Mouse (Mus musculus): ENCODE measurements around the gene Prmt1. TPM values are rescaled to one million over a fixed set of nuclear protein-coding genes. Genes with fewer than 3 reads are reported as not detected.

The Prmt1 gene
- polyA plus RNA-seq, 1 experiment from 2014 or later: 315 TPM

DNA sequence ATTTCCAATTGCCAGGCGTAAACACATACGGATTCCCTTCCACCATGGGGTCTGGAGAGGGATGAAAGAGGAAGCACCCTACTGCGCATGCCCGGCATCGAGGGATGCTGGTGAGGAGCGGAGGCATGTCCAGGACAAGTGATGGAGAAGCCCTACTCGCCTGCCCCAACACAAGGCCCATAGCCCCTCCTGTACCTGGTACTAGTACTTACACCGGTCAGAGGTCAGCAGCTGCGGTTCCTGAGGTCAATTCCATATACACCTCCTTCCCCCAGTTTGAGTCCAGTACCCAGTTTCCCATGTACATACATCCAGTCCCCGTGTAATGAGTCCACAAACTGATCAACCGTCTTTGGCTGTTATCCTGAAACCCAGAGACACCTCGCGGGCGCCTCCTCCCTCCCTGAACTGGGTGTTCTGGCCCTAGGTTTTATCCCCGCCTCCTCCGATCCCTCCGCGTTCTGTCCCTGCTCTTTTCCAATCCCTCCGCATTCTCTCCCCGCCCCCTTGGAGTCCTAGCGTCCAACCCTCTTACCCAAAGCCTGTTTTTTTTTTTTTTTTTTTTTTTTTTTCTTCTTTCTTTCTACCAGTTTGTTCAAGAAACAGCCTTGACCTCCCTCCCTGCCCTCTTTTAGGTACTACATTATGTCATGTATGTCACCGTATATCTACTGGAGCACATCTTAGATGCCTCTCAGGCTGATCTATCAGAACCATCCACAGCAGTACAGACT lies 11.8 kb downstream of the Prmt1 start, which contains the start of gene Cpt1c:
Cpt1c (minus strand) TSS at position 469 of the 734 bp plus-strand sequence.
- 0 out of 2 replicates have a peak, but pooled peaks have one; percentile 10 for ATAC-seq (replicated peaks; ENCODE audit: insufficient number of reproducible peaks, insufficient read depth, low FRiP score, low read depth)
- 3% methylated on average over 22 of the region's 22 CpGs for WGBS
- Histone ChIP-seq H3K36me3 (peaks cover 36% of the 10 kb centered on the region), H3K4me3 (peak within 1 kb of the TSS; percentile 54), H3K4me1 (replicated peaks) (peaks cover 20% of the 10 kb centered on the region), H3K27ac (peak within 1 kb of the TSS; percentile 57), H3K9me3 (replicated peaks) (no peaks in the 10 kb centered on the region), H3K27me3 (no peaks in the 10 kb centered on the region), H3K9ac (peak within 1 kb of the TSS; percentile 43), H3K4me2 (peak within 1 kb of the TSS; percentile 71)

GRCm38 (mm10) chr7:44973415-44974130 lies 12.8 kb downstream of the Prmt1 start:
- H3K4me1 ChIP-seq (replicated peaks): peaks cover 20% of the 10 kb centered on the region
- WGBS: 44% methylated on average over 14 of the region's 14 CpGs
- H3K9ac ChIP-seq: no peak overlapping the region; the same call in 1 of the 2 replicates
- ATAC-seq (replicated peaks; ENCODE audit: insufficient number of reproducible peaks, insufficient read depth, low FRiP score, low read depth): no peak
- peak overlapping the region; percentile 54 for H3K4me3 ChIP-seq
- peak overlapping the region; percentile 24 for H3K27ac ChIP-seq
- H3K27me3 ChIP-seq: no peaks in the 10 kb centered on the region
- no peaks in the 10 kb centered on the region for H3K9me3 ChIP-seq (replicated peaks)
- H3K36me3 ChIP-seq: peaks cover 27% of the 10 kb centered on the region
- H3K4me2 ChIP-seq: peak overlapping the region; percentile 71

GRCm38 (mm10) chr7:44971142-44971541 lies 15.2 kb downstream of the Prmt1 start:
- peak overlapping the region; percentile 56 for H3K4me3 ChIP-seq
- no peak overlapping the region for H3K9ac ChIP-seq
- H3K27ac ChIP-seq: no peak overlapping the region
- no peak for ATAC-seq (replicated peaks; ENCODE audit: insufficient number of reproducible peaks, insufficient read depth, low FRiP score, low read depth)
- no peaks in the 10 kb centered on the region for H3K9me3 ChIP-seq (replicated peaks)
- no peaks in the 10 kb centered on the region for H3K27me3 ChIP-seq
- peaks cover 4% of the 10 kb centered on the region for H3K36me3 ChIP-seq
- H3K4me2 ChIP-seq: peak overlapping the region; percentile 93
- H3K4me1 ChIP-seq (replicated peaks): peaks cover 20% of the 10 kb centered on the region
- 72% methylated on average over 7 of the region's 7 CpGs for WGBS

DNA sequence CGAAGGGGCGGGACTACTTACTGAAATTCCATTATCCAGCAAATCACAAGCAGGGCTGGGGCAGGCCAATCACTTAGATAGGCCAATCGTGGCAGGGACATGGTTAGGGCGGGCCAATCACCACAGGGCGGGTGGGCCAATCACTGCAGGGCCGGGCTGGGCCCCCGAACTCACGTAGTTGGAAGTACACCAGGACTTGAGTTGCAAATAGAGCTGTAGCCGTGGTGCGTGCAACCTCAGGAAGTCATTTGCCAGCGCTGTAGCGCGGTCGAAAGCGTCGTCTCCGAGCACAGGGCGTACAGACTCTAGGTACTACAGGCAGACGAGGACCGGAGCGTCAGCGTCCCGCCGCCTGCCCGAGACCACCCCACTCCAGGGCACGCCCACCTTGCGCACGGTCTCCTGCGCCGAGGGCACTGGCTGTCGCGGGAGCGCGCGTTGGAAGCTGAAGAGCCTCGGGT lies 16.1 kb downstream of the Prmt1 start:
- Histone ChIP-seq H3K4me3 (peak overlapping the region; percentile 56), H3K9ac (peak overlapping the region; percentile 65), H3K27ac (peak overlapping the region; percentile 76), H3K9me3 (replicated peaks) (no peaks in the 10 kb centered on the region), H3K4me2 (peak overlapping the region; percentile 93), H3K27me3 (no peaks in the 10 kb centered on the region), H3K4me1 (replicated peaks) (peaks cover 20% of the 10 kb centered on the region), H3K36me3 (no peaks in the 10 kb centered on the region)
- peak; percentile 96 for ATAC-seq (replicated peaks; ENCODE audit: insufficient number of reproducible peaks, insufficient read depth, low FRiP score, low read depth)
- under 1% methylated on average over 36 of the region's 36 CpGs for WGBS

DNA sequence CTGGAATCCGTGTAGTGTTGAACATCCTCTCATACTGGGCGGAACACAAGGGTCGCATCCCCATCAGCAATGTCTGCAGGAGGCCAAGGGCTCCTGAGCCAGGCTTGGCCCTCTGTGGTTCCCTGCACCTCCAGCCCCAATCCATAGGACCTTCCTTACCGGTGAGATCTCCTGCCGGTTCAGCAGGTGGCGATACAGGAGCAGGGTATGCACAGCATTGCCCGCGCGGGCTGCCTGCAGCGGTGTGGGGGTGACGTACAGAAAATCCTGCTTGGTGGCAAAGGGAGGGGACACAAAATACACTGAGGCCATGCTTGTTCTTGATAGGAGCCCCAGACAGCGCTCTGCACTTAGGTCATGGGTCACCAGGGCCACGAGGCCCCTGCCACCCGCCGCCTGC lies 19.7 kb downstream of the Prmt1 start:
- Histone ChIP-seq H3K27ac (no peak overlapping the region), H3K4me3 (no peak overlapping the region), H3K9ac (no peak overlapping the region), H3K4me1 (replicated peaks) (peaks cover 9% of the 10 kb centered on the region), H3K36me3 (no peaks in the 10 kb centered on the region), H3K27me3 (no peaks in the 10 kb centered on the region), H3K4me2 (no peak overlapping the region), H3K9me3 (replicated peaks) (no peaks in the 10 kb centered on the region)
- 63% methylated on average over 15 of the region's 15 CpGs for WGBS
- no peak for ATAC-seq (replicated peaks; ENCODE audit: insufficient number of reproducible peaks, insufficient read depth, low FRiP score, low read depth)

- Histone ChIP-seq H3K36me3 (no peaks in the 10 kb centered on the region), H3K4me1 (replicated peaks) (peaks cover 7% of the 10 kb centered on the region), H3K9ac (no peak overlapping the region), H3K9me3 (replicated peaks) (no peaks in the 10 kb centered on the region), H3K4me2 (no peak overlapping the region), H3K4me3 (no peak overlapping the region), H3K27me3 (no peaks in the 10 kb centered on the region), H3K27ac (no peak overlapping the region)
- WGBS: 71% methylated on average over 7 of the region's 7 CpGs
- no peak for ATAC-seq (replicated peaks; ENCODE audit: insufficient number of reproducible peaks, insufficient read depth, low FRiP score, low read depth)
Observed at GRCm38 (mm10) chr7:44965975-44966374, 20.4 kb downstream of the Prmt1 start.

GRCm38 (mm10) chr7:44964990-44965389 lies 21.4 kb downstream of the Prmt1 start:
- WGBS: 91% methylated on average over 13 of the region's 13 CpGs
- ATAC-seq (replicated peaks; ENCODE audit: insufficient number of reproducible peaks, insufficient read depth, low FRiP score, low read depth): no peak
- no peaks in the 10 kb centered on the region for H3K36me3 ChIP-seq

GRCm38 (mm10) chr7:44962831-44963230 lies 23.5 kb downstream of the Prmt1 start:
- H3K9ac ChIP-seq: no peak overlapping the region
- no peaks in the 10 kb centered on the region for H3K27me3 ChIP-seq
- H3K4me2 ChIP-seq: no peak overlapping the region
- H3K27ac ChIP-seq: no peak overlapping the region
- 86% methylated on average over 5 of the region's 5 CpGs for WGBS
- H3K9me3 ChIP-seq (replicated peaks): no peaks in the 10 kb centered on the region
- no peak overlapping the region for H3K4me3 ChIP-seq
- ATAC-seq (replicated peaks; ENCODE audit: insufficient number of reproducible peaks, insufficient read depth, low FRiP score, low read depth): no peak
- no peaks in the 10 kb centered on the region for H3K36me3 ChIP-seq
- H3K4me1 ChIP-seq (replicated peaks): no peaks in the 10 kb centered on the region

More at GRCm38 (mm10) chr7:44964990-44965389, 21.4 kb downstream of the Prmt1 start:
- Histone ChIP-seq H3K9ac (no peak overlapping the region), H3K4me3 (no peak overlapping the region), H3K27me3 (no peaks in the 10 kb centered on the region), H3K9me3 (replicated peaks) (no peaks in the 10 kb centered on the region), H3K4me2 (no peak overlapping the region), H3K4me1 (replicated peaks) (peaks cover 4% of the 10 kb centered on the region), H3K27ac (no peak overlapping the region)

DNA sequence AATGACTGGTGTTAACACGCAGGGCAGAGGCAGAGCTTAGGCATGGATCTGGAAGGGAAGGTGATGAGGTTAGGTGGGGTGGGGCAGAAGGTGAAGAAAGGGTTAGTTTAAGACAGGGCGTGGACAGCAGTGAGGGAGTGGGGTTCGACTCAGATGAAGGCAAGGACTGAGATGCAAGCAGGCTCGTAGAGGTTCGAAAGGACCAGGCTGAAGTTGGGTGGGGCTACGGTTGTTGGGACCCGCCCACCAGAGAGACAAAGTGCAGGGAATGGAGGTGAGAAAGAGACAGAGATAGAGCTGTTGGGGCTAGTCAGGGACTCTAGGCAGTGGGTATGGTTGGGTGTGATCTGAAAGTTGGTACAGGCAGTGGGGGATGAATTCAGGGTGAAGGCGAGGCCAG lies 24.0 kb downstream of the Prmt1 start:
- Histone ChIP-seq H3K4me1 (replicated peaks) (no peaks in the 10 kb centered on the region), H3K36me3 (no peaks in the 10 kb centered on the region), H3K4me3 (no peak overlapping the region), H3K27me3 (no peaks in the 10 kb centered on the region), H3K9me3 (replicated peaks) (no peaks in the 10 kb centered on the region), H3K27ac (no peak overlapping the region), H3K9ac (no peak overlapping the region), H3K4me2 (no peak overlapping the region)
- 68% methylated on average over 8 of the region's 8 CpGs for WGBS
- no peak for ATAC-seq (replicated peaks; ENCODE audit: insufficient number of reproducible peaks, insufficient read depth, low FRiP score, low read depth)

GRCm38 (mm10) chr7:44960512-44960910 lies 25.9 kb downstream of the Prmt1 start:
- WGBS: 83% methylated on average over 13 of the region's 13 CpGs
- no peak overlapping the region for H3K9ac ChIP-seq
- H3K36me3 ChIP-seq: no peaks in the 10 kb centered on the region
- H3K4me3 ChIP-seq: no peak overlapping the region
- H3K9me3 ChIP-seq (replicated peaks): no peaks in the 10 kb centered on the region
- H3K27ac ChIP-seq: no peak overlapping the region
- no peaks in the 10 kb centered on the region for H3K4me1 ChIP-seq (replicated peaks)
- H3K4me2 ChIP-seq: no peak overlapping the region
- no peak for ATAC-seq (replicated peaks; ENCODE audit: insufficient number of reproducible peaks, insufficient read depth, low FRiP score, low read depth)
- H3K27me3 ChIP-seq: no peaks in the 10 kb centered on the region

DNA sequence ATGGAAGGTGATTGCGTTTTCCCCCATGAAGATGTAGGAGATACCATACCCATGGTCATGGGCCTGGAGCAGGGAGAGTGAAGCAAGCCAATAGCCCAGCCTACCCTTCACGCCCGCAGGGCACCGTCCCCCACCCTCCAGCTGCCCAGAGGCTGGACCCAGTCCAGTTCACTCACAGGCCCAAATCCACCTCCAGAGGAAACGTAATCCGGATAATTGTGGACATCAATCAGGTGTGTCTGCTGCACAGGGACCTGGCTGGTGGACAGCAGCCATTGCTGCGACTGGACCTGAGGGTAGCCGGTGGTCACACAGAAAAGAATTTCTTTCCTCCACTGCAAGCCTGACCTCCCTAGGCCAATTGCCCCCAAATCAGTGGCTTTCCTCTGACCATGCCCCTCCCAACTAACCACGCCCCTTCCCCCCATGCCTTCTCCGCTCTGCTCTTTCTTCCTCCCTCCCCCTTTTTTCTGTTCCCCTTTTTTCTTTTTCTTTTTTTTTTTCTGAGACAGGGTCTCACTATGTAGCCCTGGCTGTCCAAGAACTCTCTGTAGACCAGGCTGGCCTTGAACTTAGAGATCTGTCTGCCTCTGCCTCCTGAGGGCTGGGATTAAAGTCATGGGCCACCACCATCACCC lies 26.4 kb downstream of the Prmt1 start:
- no peak overlapping the region for H3K27ac ChIP-seq
- no peaks in the 10 kb centered on the region for H3K36me3 ChIP-seq
- H3K9ac ChIP-seq: no peak overlapping the region
- no peaks in the 10 kb centered on the region for H3K9me3 ChIP-seq (replicated peaks)
- no peak overlapping the region for H3K4me3 ChIP-seq
- no peaks in the 10 kb centered on the region for H3K4me1 ChIP-seq (replicated peaks)
- ATAC-seq (replicated peaks; ENCODE audit: insufficient number of reproducible peaks, insufficient read depth, low FRiP score, low read depth): no peak
- H3K27me3 ChIP-seq: no peaks in the 10 kb centered on the region
- H3K4me2 ChIP-seq: no peak overlapping the region
- 76% methylated on average over 10 of the region's 10 CpGs for WGBS

Data from heart, embryonic 15.5 days (tissue).